ENCODE assay signal across 21 mouse cellular contexts in the genomic region with DNA sequence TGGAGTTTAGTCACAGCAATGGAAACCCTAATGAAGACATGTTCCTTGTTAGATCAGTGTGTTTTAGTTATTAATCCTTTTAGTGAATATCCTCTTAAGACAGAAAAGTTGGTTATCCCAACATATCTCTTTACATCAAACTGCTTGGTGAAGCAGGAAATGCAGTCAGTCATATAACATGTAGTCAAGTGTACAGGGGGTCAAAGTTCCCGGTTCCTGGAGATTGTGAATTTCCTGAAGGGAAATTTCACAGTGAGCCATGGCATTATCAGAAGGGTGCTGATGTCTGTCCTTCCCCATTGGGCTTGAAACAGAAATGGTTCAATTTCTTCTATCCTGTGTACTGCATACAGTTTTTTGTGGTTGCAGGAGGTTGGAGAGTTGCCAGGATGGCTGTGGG. TPM values are rescaled to one million over a fixed set of nuclear protein-coding genes. Genes with fewer than 3 reads are reported as not detected.
DNase-seq lines count a peak whose midpoint lies in the region; ATAC-seq lines count a peak whose summit lies in the region.
"Had no signal": no experiment of that assay in that cellular context is flagged by ENCODE, and none has a peak within 500 bp of the region (broad histone marks: within the 10 kb centered on the region; RNA-seq: fewer than 3 reads in every experiment).

No protein-coding gene starts in this region.

- H3K4me2 ChIP-seq in heart, embryonic 12.5 days = no peak overlapping the region
- no peak overlapping the region for H3K4me2 ChIP-seq in heart, embryonic 16.5 days (ENCODE audit: low read depth, low read length)
- H3K4me2 ChIP-seq: embryonic facial prominence, embryonic 15.5 days; hindbrain, embryonic 13.5 days had no signal

- H3K36me3 ChIP-seq in heart, embryonic 12.5 days = no peaks in the 10 kb centered on the region
- H3K36me3 ChIP-seq in heart, embryonic 16.5 days (ENCODE audit: control insufficient read depth, insufficient read depth) = no peaks in the 10 kb centered on the region
- H3K36me3 ChIP-seq: embryonic facial prominence, embryonic 15.5 days; forebrain, embryonic 10.5 days; hindbrain, embryonic 13.5 days had no signal

- no peak for DNase-seq in heart, adult 18-20 months
- no peak for DNase-seq in heart, postnatal 36 days
- DNase-seq in NIH3T3 (ENCODE audit: low read depth) = peak; percentile 6
- no peak for DNase-seq in MN1 (ENCODE audit: low spot score)
- DNase-seq in adrenal gland, adult (ENCODE audit: inconsistent age in 2 of 2, low spot score in 1 of 2) = no peak
- DNase-seq: adrenal gland, postnatal 10 days; cerebellum, adult 11 months; cerebellum, adult 8-10 months; cerebellum, postnatal 14 days; embryo, embryonic 11 days; gastrocnemius, postnatal 10 days; kidney, adult 8-10 months had no signal

- WGBS in heart, embryonic 12.5 days = 53% methylated on average over 1 of the region's 1 CpGs
- 45% methylated on average over 1 of the region's 1 CpGs for WGBS in heart, embryonic 16.5 days

- ATAC-seq in heart, embryonic 12.5 days (ENCODE audit: insufficient number of reproducible peaks, low FRiP score) = no peak
- ATAC-seq in heart, embryonic 16.5 days (replicated peaks; ENCODE audit: extremely low read depth, insufficient read depth, low FRiP score) = no peak
- ATAC-seq: forebrain, embryonic 14.5 days; hindbrain, postnatal 0 days had no signal

- H3K27me3 ChIP-seq in heart, embryonic 12.5 days (replicated peaks) = no peaks in the 10 kb centered on the region
- no peaks in the 10 kb centered on the region for H3K27me3 ChIP-seq in heart, embryonic 16.5 days (ENCODE audit: control insufficient read depth, insufficient read depth, low read length)
- H3K27me3 ChIP-seq: CH12.LX; embryonic facial prominence, embryonic 15.5 days had no signal

- H3K27ac ChIP-seq in heart, embryonic 12.5 days (ENCODE audit: poor library complexity, severe bottlenecking) = peak overlapping the region; percentile 17; the same call in 1 of the 2 replicates
- H3K27ac ChIP-seq in heart, embryonic 16.5 days (ENCODE audit: low read length) = peak overlapping the region; percentile 41
- H3K27ac ChIP-seq: embryonic facial prominence, embryonic 15.5 days; forebrain, embryonic 10.5 days; hindbrain, embryonic 13.5 days; hindbrain, postnatal 0 days had no signal

- H3K4me3 ChIP-seq in heart, embryonic 12.5 days = no peak overlapping the region
- H3K4me3 ChIP-seq in heart, embryonic 16.5 days (ENCODE audit: low read length) = no peak overlapping the region
- H3K4me3 ChIP-seq: embryonic facial prominence, embryonic 15.5 days; erythroblast, embryonic 14.5 days; forebrain, embryonic 10.5 days; hindbrain, embryonic 13.5 days had no signal

- H3K4me1 ChIP-seq in heart, embryonic 12.5 days (replicated peaks) = peaks cover 12% of the 10 kb centered on the region
- H3K4me1 ChIP-seq in heart, embryonic 16.5 days (ENCODE audit: control insufficient read depth, insufficient read depth, low read length) = peaks cover 7% of the 10 kb centered on the region
- H3K4me1 ChIP-seq: embryonic facial prominence, embryonic 15.5 days; forebrain, embryonic 10.5 days; hindbrain, embryonic 13.5 days had no signal

- no peak overlapping the region for H3K9ac ChIP-seq in heart, embryonic 12.5 days
- no peak overlapping the region for H3K9ac ChIP-seq in heart, embryonic 16.5 days (ENCODE audit: low read length)
- H3K9ac ChIP-seq: embryonic facial prominence, embryonic 15.5 days; hindbrain, embryonic 13.5 days had no signal

- intact Hi-C loops in heart, postnatal 36 days (cut with DNase I) = no loop called here

- H3K9me3 ChIP-seq in heart, embryonic 12.5 days (replicated peaks) = peaks cover 5% of the 10 kb centered on the region; the same call in 1 of the 2 replicates
- H3K9me3 ChIP-seq in heart, embryonic 16.5 days (replicated peaks; ENCODE audit: control insufficient read depth, low read length) = no peaks in the 10 kb centered on the region
- H3K9me3 ChIP-seq: embryonic facial prominence, embryonic 15.5 days; forebrain, embryonic 10.5 days; hindbrain, embryonic 13.5 days had no signal

RNA-seq across cellular contexts. Expression of a gene that starts 25.3 kb away (rescaled TPM):
- 25.4 and 28.1 TPM in 2 replicates for polyA plus RNA-seq in heart, embryonic 12.5 days (2016; fragmentation: Nextera tagmentation; extraction: Ambion mirVana)
- 10 to 100 TPM; 82.2 to 87.4 TPM for total RNA-seq in heart, adult 18-20 months (2021)
- polyA plus RNA-seq in heart, embryonic 16.5 days (2015; fragmentation: Nextera tagmentation; extraction: Ambion mirVana) = 14.9 and 15.2 TPM in 2 replicates
- total RNA-seq in heart, postnatal 36 days (2021) = 100 to 1,000 TPM in 1 of 2 experiments, 10 to 100 TPM in 1; 95.3 to 107 TPM
- polyA plus RNA-seq: erythroblast, embryonic 14.5 days had no signal
